Mouse (Mus musculus) lung, embryonic 16.5 days (tissue): Measurements from ENCODE around the gene Scel. TPM values are rescaled to one million over a fixed set of nuclear protein-coding genes. Genes with fewer than 3 reads are reported as not detected.
"Not testable (repeated sequence)": the region's sequence is repeated elsewhere in the genome, so short reads cannot be mapped to it uniquely, and the experiment has no call there.

ENCODE experiments used
- ATAC-seq: fragments of 200-750 bp; cut with Nextera tagmentation; 2 replicates; pipeline ENCODE4 v1.8.0; 2017; ENCODE audit warnings: low read depth, mild to moderate bottlenecking, moderate library complexity
- H3K27ac ChIP-seq: fragments of 300-500 bp; sonication (generic); 2 replicates; pipeline ENCODE4 v1.5.1; 2014; ENCODE audit warnings: mild to moderate bottlenecking, control low read depth, low read length
- H3K27me3 ChIP-seq: fragments of 300-500 bp; sonication (generic); 2 replicates; pipeline ENCODE4 v1.6.1; 2014; ENCODE audit warnings: low read depth, low read length, mixed read lengths; ENCODE audit not compliant: control insufficient read depth, insufficient read depth
- H3K36me3 ChIP-seq: fragments of 300-500 bp; sonication (generic); 2 replicates; pipeline ENCODE4 v1.6.1; 2014; ENCODE audit warnings: low read length; ENCODE audit not compliant: control insufficient read depth, insufficient read depth
- H3K4me1 ChIP-seq: fragments of 300-500 bp; sonication (generic); replicated peaks from 2 replicates; pipeline ENCODE4 v1.6.1; 2014; ENCODE audit warnings: low read length, mixed read lengths; ENCODE audit not compliant: control insufficient read depth, insufficient read depth
- H3K4me2 ChIP-seq: fragments of 300-500 bp; sonication (generic); 2 replicates; pipeline ENCODE4 v1.6.1; 2014; ENCODE audit warnings: low read depth, low read length, control low read depth
- H3K4me3 ChIP-seq: fragments of 300-500 bp; sonication (generic); 2 replicates; pipeline ENCODE4 v1.5.1; 2014; ENCODE audit warnings: mild to moderate bottlenecking, low read length, control low read depth
- H3K9ac ChIP-seq: fragments of 300-500 bp; sonication (generic); 2 replicates; pipeline ENCODE4 v1.6.1; 2014; ENCODE audit warnings: low read length, control low read depth
- H3K9me3 ChIP-seq: fragments of 300-500 bp; sonication (generic); 2 replicates; pipeline ENCODE4 v1.6.1; 2016; ENCODE audit warnings: low read length; ENCODE audit not compliant: control insufficient read depth
- WGBS: fragments of 180-500 bp; shearing (Covaris S2); extraction: QIAGEN DNeasy Blood & Tissue Kit; methylation state at CpG from one replicate; pipeline ENCODE4 v1.1.7; 2014; 5-methylcytosine and 5-hydroxymethylcytosine counted together
- polyA plus RNA-seq: library from polyadenylated mRNA; unstranded; fragments of >200 nt; fragmentation: Nextera tagmentation; extraction: Ambion mirVana; gene quantifications from 2 replicates; pipeline ENCODE4 v1.2.1, GENCODE M21; 2015

The Scel gene
- 1.3 and 1.7 TPM in 2 replicates for polyA plus RNA-seq

DNA sequence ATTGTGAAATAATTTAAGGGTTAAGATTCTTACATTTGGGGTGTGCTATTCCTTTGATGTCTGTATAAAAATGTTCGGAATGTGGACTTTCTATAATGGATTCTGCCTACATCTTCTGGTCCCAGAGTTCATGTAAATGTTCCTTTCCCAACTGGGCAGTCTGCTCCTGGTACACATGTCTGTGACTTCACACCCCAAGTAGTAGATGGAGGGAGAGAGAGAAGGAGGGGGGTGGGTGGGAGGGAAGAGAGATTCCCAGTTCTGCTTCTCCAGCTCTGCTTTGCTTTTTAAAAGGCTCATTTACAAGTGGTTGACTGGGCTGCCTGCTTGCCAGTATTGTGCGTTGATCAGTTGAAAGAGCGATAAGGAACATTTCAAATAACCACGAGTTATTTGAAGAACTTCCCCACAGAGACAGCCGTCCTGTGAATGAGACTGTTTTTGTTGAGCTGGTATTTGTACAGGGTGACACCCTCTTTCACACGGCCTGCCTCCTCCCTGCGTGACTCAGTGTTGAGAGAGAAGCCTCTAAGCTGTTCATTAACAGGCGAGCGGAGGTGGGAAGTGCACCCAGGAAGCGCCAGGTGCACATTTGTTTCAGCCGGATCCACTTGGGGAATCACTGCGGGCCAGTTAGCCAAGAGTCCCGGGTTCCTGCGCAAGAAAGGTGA, at the start of gene Scel:
Scel (plus strand) TSS at position 541 of the 671 bp plus-strand sequence.
- Histone ChIP-seq H3K4me2 (peak within 1 kb of the TSS; percentile 47), H3K36me3 (no peaks in the 10 kb centered on the region), H3K4me1 (0 out of 2 replicates have a peak, but pooled peaks cover 2% of the 10 kb centered on the region), H3K27ac (no peak within 1 kb of the TSS), H3K9ac (no peak within 1 kb of the TSS), H3K4me3 (peak within 1 kb of the TSS; percentile 14; the same call in 1 of the 2 replicates), H3K9me3 (no peaks in the 10 kb centered on the region), H3K27me3 (no peaks in the 10 kb centered on the region)
- ATAC-seq = peak; percentile 85
- WGBS = 11% methylated on average over 14 of the region's 14 CpGs

GRCm38 (mm10) chr14:103468691-103469463, 44.3 kb upstream of the Scel start:
- no peak overlapping the region for H3K9ac ChIP-seq
- H3K27me3 ChIP-seq = no peaks in the 10 kb centered on the region
- WGBS = 62% methylated on average over 12 of the region's 12 CpGs
- H3K9me3 ChIP-seq = no peaks in the 10 kb centered on the region
- H3K27ac ChIP-seq = no peak overlapping the region
- ATAC-seq = no peak
- H3K36me3 ChIP-seq = no peaks in the 10 kb centered on the region
- no peak overlapping the region for H3K4me3 ChIP-seq
- H3K4me2 ChIP-seq = no peak overlapping the region
- peaks cover 3% of the 10 kb centered on the region; the same call in 1 of the 2 replicates for H3K4me1 ChIP-seq

- Histone ChIP-seq H3K36me3 (no peaks in the 10 kb centered on the region), H3K27me3 (no peaks in the 10 kb centered on the region), H3K4me2 (peak overlapping the region; percentile 53), H3K4me3 (peak overlapping the region; percentile 35), H3K4me1 (peaks cover 3% of the 10 kb centered on the region; the same call in 1 of the 2 replicates), H3K27ac (no peak overlapping the region), H3K9ac (no peak overlapping the region), H3K9me3 (no peaks in the 10 kb centered on the region)
- ATAC-seq = peak; percentile 75
- 41% methylated on average over 12 of the region's 12 CpGs for WGBS
Observed at GRCm38 (mm10) chr14:103469464-103470015, 43.6 kb upstream of the Scel start.

- Histone ChIP-seq H3K27ac (no peak overlapping the region), H3K4me3 (no peak overlapping the region), H3K4me2 (no peak overlapping the region), H3K36me3 (no peaks in the 10 kb centered on the region), H3K9me3 (no peaks in the 10 kb centered on the region), H3K9ac (no peak overlapping the region), H3K27me3 (no peaks in the 10 kb centered on the region), H3K4me1 (peaks cover 3% of the 10 kb centered on the region; the same call in 1 of the 2 replicates)
- no peak for ATAC-seq
- WGBS = 24% methylated on average over 3 of the region's 3 CpGs
Observed at GRCm38 (mm10) chr14:103471074-103471778, 41.9 kb upstream of the Scel start.

DNA sequence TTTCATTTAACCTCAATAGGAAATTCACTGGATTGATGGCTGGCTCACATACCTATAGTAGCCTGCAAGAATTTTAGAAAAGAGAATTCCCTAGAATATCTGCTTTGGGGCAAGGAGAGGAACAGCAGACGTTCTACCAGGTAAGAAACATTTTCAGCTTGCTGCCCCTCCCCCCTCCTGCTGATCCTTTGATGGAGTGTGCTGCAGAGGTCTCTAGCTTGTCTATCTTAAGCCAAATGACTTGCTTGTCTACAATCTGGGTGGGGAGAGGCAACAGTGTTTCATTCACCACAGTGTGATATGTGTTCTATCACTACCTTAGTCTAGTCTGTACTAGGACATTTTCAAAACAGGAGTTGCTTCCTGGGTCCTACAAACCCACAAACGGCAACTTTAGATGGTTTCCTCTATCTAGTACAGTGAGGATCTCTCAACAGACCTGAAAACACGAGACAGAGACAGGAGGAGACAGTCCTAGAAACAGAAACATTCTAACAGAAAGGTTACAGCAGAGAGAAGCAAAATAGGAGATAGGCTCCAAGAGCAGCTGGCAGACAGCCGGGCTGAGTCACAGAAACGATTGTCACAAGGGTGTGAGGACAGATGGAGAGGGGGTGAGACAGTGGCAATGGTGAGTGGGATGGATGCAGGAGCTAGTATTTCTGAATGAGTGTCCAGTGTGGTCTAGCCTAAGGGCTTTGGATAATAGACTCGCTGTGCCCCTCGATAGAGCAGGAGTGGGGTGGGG, 41.2 kb upstream of the Scel start:
- Histone ChIP-seq H3K27me3 (no peaks in the 10 kb centered on the region), H3K27ac (no peak overlapping the region)
- WGBS = 33% methylated on average over 7 of the region's 7 CpGs

GRCm38 (mm10) chr14:103472554-103472905, 40.6 kb upstream of the Scel start:
- Histone ChIP-seq H3K9ac (no peak overlapping the region), H3K4me1 (peaks cover 3% of the 10 kb centered on the region; the same call in 1 of the 2 replicates), H3K9me3 (no peaks in the 10 kb centered on the region), H3K4me3 (no peak overlapping the region), H3K36me3 (no peaks in the 10 kb centered on the region), H3K27me3 (no peaks in the 10 kb centered on the region), H3K4me2 (no peak overlapping the region), H3K27ac (no peak overlapping the region)
- ATAC-seq = no peak
- WGBS = 56% methylated on average over 2 of the region's 2 CpGs

More for the DNA sequence above, 41.2 kb upstream of the Scel start:
- Histone ChIP-seq H3K4me3 (no peak overlapping the region), H3K9ac (no peak overlapping the region), H3K4me2 (no peak overlapping the region), H3K9me3 (no peaks in the 10 kb centered on the region), H3K4me1 (peaks cover 3% of the 10 kb centered on the region; the same call in 1 of the 2 replicates), H3K36me3 (no peaks in the 10 kb centered on the region)
- no peak for ATAC-seq

- ATAC-seq = no peak
- 60% methylated on average over 7 of the region's 7 CpGs for WGBS
- Histone ChIP-seq H3K36me3 (no peaks in the 10 kb centered on the region), H3K4me3 (no peak overlapping the region), H3K27me3 (no peaks in the 10 kb centered on the region), H3K4me1 (no peaks in the 10 kb centered on the region), H3K9ac (no peak overlapping the region), H3K27ac (no peak overlapping the region), H3K4me2 (no peak overlapping the region), H3K9me3 (no peaks in the 10 kb centered on the region)
Observed at GRCm38 (mm10) chr14:103475312-103475711, 37.8 kb upstream of the Scel start.

- H3K4me3 ChIP-seq, H3K9ac ChIP-seq, H3K27me3 ChIP-seq, H3K4me2 ChIP-seq, H3K27ac ChIP-seq, ATAC-seq, H3K36me3 ChIP-seq, H3K4me1 ChIP-seq, H3K9me3 ChIP-seq: not testable (repeated sequence)
- 73% methylated on average over 3 of the region's 3 CpGs for WGBS
Observed at GRCm38 (mm10) chr14:103476232-103476631, 36.9 kb upstream of the Scel start.
